Mouse (Mus musculus): ENCODE results near the gene Fam166b.

- TF ChIP-seq EP300 (IDR thresholded peaks at IDR 0.05; ENCODE audit: low read depth), result no peak
- no peak for TF ChIP-seq CTCF (IDR thresholded peaks at IDR 0.05; ENCODE audit: low read depth)
Observed at GRCm38 (mm10) chr4:43398014-43398413, 30.9 kb downstream of the Fam166b start.
